Mouse (Mus musculus): ENCODE data around the gene Gipr.

Gene Gipr

DNA sequence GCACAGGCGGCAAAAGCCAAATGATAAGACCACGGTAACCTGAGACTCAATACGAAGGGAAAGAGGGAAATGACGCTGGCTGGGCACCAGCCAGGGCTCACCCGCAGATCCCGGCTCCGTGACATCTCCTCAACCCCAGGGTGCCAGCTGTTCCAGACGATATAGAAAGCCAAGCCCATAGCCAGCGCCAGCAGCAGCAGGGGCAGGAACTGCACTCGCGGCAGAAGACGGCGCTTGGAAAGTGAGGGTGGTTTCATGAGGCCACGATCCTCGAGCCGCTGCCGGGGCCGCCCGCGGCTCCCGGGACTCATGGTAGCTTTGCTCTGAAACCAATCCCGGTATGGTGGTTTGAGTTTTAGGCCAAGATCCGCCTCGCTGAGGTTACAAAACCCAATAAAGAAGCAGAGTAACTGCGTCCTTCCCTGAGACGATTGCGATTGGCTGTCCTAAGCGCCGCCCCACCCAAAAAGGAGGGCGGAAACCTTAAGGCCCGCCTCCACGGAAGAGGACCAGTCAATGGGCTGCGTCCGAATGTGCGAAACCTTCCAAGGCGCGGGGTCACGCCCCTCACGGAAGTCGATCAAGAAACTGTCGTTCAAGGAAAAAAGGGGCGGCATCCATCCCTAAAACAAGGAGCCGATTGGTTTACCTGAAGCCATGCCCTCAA lies 16.9 kb downstream of the Gipr start, which contains the start of gene Qpctl:
Qpctl (minus strand) TSS at position 417 of the 667 bp plus-strand sequence.
- peak; percentile 100 for DNase-seq (ENCODE audit: inconsistent ontology term)

DNA sequence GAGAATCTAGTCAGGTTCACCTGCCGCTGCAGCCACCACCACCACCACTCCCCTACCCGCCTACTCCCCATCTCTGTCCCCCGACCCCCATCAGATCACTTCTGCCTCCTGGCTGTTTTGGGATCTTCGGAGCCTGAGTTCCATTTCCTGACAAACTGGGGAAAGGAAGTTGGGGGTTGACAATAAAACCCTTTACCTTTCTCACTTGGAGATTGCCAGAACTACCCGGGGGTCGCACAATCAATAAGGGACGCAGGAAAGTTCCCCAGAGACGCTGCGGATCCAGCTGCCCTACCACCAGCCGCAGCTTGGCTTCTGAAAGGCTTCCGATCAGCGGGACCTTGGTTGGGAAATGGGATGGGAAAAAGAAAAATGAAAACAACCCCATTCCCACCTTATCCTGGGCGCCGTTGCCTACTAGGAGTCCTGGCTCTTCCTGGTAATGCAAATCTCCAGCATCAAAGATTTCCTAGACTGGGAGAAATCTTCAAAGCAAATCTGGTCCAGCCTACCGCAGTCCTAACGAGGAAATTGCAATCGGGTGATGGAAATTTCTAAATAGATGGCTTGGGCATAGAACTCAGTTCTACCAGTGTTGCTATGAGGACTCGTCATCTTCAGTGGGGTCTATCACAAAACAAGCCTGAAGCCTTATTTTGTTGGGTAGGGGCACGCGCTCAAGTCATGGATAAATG lies 17.6 kb downstream of the Gipr start:
- no peak for DNase-seq (ENCODE audit: inconsistent ontology term)

DNA sequence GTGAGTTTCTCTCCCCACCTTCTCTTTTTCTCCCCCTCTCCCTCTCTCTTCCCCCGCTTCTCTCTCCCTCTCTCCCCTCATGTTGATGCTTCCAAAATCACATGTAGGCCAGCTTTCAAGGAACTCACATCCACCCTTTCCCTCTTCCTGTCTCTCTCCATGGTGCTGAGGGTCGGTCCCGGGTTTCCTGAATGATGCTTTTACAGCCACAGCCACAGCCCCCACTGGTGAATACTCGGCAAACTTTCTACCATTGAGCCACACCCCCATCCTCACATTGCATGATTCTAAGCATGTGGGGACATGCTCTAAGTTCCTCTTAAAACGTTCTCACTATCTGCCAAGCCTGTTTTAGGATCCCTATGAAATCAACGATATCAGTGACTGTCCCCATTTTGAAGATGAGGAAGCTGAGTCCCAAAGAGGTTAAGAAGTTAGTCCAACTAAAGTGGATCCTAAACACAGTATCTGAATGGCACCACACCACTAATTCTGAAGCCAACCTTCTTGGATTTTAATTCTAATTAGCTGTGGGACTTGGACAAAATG lies 18.4 kb downstream of the Gipr start:
- DNase-seq (ENCODE audit: inconsistent ontology term), result peak; percentile 13

DNA sequence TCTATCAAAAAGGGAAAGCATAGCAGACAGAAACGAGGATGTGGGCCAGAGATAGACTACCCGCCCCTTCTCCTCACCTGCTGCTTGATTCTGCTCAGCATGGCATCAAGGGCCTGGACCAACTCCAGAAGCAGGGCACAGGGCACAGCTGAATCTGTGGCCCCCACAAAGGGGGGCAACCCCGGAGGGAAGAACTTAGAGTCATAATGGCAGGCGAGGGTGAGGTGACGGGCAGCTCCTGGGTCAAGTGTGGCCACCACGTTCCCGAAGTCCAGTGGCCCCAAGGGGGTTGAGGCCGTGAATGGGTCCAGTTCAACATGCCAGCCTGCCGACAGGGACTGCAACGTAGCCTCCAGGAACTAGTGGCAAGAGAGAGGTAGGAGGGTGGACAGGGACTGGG lies 19.1 kb downstream of the Gipr start:
- no peak for DNase-seq (ENCODE audit: inconsistent ontology term)

DNA sequence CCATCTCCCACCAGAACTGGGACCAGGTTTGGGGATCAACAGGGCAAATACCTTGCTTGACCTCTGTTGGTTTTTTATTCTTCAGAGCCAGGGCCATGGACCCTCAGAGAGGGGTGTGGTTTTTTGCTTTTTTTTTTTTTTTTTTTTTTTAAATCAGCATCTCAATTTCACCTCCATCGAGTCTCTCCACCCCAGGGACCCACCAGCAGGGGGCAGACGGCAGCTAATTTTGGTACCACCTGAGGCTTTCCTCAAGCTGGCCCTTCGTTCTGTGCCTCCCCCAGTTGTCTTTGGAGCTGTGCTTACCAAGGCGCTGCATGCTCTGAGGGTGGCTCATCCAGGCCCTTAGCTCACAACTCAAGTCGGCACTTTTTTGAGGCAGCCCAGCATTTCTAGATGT lies 28.5 kb downstream of the Gipr start:
- DNase-seq (ENCODE audit: inconsistent ontology term), result peak; percentile 59

DNA sequence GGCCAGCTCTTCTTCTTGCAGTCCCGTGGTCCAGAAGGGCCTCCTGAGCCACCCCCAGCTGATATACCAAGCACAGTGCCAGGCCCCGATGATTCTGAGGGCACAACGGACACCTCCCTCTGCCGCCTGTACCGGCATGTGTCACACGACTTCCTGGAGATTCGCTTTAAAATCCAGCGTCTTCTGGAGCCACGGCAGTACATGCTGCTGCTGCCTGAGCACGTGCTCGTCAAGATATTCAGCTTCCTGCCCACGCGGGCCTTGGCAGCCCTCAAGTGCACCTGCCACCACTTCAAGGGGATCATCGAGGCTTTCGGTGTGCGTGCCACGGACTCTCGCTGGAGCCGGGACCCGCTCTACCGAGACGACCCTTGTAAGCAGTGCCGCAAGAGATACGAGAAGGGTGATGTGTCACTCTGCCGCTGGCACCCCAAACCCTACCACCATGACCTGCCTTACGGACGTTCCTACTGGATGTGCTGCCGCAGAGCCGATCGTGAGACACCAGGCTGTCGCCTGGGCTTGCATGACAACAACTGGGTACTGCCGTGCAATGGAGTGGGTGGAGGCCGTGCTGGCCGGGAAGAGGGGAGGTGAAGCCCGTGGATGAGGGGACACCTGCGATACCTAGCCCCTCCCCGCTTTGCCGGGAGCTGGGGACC lies 29.1 kb downstream of the Gipr start:
- no peak for DNase-seq (ENCODE audit: inconsistent ontology term)

DNA sequence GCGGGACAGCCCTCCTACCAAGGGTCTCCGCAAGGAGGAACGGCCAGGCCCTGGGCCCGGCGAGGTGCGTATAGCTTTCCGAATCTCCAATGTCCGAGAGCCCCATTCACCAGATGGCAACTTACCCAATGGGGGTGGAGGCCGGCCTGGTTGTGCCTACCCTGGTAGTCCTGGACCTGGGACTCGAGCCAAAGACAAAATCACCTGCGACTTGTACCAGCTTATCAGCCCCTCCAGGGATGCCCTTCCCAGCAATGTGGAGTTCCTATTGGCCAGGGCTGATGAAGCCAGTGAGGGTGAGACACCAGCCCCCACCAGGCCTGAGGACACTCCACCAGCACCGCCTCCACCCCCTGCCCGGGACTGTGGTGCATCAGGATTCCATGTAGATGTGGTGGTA lies 29.8 kb downstream of the Gipr start:
- no peak for DNase-seq (ENCODE audit: inconsistent ontology term)

DNA sequence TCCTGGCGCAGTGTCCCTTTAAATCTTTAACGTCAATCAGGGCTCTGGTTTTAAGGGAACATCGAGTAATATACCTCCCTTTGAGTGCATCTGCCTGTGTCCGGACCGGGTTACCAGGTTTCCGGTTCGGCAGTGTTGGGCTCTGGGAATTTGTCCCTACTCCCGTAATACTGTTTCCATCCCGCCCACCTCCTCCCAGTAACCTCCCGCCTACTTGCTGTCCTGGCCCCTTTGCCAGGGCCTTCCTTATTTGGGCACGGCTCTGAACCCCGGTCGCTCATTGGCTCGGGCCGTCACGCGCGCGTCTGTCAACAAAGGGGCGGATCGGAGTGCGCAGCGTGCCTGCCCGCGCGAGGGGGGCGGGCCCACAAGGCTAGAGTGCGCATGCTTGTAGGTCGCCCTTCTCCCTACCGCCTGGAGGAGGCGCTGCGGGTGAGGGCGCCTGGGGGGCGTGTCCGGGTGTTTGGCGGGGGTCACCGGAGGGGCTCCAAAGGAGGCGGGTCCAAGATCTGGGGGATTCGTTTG lies 34.5 kb downstream of the Gipr start:
- peak; percentile 99 for DNase-seq (ENCODE audit: inconsistent ontology term)

DNA sequence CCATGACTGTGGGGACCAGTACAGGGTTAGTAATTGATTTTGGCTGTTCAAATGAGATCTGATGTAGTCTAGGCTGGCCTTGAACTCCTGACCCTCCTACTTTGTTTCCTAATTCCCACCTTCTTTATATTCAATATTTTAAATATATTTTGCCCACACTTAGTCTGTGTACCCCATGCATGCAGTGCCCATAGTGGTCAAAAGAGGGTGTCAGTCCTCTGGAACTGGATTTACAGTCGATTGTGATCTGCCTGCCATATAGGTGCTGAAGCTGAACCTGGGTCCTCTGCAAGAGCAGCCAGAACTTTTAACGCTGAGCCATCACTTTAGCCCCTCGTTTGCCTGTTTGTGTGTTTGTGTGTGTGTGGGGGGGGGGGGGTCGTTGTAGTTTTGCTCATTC lies 35.3 kb downstream of the Gipr start:
- DNase-seq (ENCODE audit: inconsistent ontology term), result no peak

DNA sequence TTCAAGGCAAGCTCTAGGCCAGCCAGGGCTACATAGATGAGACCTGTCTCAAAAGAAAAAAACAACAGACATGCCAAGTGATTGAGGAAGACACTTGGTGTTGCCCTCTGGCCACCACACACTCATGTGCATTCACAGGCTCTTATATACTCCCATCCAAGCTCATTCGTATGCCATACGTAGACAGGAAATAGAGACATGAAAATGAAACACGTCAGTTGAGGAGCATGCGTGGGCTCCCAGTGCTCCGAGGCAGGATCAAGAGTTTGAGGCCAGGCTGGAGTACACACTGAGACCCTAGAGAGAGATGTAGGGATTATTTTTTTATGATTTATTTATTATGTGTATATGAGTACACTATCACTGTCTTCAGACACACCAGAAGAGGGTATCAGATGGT lies 36.5 kb downstream of the Gipr start:
- no peak for DNase-seq (ENCODE audit: inconsistent ontology term)

DNA sequence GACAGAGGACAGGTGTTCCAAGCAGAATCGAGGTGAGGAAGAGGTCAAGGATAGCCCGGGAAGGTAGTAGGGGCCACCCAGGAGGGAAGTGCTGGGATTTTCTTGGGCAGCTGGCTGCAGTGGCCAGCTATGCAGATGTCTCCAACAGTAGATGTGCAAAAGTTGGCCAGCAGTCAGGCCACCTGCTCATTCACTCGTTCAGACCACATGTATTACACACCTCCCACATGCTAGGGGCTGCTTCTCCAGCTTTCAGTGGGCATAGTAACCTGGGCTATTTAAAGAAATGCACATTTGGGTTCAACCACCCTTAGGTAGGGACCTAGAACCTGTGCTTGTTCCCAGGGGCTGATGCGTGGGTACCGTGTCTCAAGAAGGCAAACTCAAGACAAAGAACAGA lies 38.2 kb downstream of the Gipr start:
- DNase-seq (ENCODE audit: inconsistent ontology term), result no peak

DNA sequence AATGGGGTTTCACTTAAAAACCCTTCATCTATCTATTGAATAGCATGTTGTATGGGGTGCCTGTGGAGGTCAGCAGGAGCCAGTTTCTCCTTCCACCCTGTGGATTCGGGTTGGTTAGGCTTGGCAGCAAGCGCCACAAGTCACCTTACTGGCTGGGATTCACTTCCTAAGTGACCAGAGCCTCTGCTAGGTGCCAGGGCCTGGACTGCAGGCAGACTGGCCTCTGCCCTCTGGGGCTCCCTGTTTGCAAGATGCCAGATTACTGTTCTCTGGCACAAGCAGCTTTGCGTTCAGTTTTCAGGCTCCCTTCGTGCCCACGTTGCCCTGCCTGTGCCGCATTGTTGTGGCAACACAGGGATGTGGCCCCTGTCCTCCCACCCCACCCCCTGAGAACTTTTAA lies 41.2 kb downstream of the Gipr start:
- no peak for DNase-seq (ENCODE audit: inconsistent ontology term)

DNA sequence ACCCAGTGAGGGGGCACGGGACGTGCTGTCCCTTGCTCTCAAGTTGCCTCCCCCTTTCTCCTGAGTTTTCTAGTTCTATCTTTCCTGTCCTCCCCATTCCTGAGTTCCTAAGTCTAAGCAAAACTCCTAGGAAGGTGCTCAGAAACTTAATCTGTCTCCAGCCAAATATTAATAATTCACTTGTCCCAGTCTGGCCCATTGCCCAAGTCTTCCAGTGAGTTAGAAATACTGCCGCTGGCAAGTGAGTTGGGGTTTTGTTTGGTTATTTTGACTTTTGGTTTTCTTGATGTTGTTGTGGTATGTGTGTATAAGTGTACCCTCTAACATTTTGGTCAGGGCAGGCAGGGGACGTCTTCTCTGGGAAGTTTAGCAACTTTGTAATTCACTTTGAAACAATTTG lies 44.2 kb downstream of the Gipr start:
- DNase-seq (ENCODE audit: inconsistent ontology term), result no peak

DNA sequence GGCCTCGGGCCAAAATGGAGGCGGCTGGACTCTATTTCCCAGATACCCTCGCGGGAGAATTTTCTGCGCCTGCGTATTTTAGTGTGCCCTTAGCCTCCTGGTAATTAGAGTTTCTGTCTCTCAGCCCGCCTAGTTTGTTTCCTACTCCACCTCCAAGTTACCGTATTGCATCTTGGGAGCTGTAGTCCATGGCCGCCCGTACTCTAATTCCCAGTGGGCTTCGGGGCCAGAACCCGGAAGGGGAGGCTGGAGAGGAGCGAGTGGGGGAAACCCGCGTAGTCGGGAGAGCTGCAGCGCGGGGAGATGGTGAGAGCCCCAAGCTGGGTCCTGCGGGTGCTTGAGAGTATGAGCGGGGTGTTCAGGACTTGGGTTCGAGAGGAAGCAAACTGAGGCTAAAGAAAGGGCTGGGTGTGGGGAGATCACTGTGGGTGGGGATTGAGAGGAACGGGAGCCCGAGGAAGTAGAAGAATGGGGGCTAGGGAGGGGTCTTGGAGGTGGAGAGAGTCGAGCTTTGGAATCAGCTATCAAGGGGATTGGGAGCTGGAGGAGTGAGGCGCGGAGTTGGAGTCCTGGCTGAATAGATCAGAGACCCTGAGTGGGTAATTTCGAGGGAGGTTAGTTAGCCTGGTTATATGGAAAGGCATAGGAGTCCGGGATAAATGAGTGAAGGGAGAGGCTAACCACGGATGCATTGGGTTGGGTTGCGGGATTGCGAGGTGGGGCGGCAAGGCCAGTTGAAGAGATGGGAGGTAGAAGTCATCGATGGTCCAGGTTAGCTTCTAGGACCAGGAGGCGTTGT lies 46.1 kb downstream of the Gipr start, which contains the start of gene Fbxo46:
Fbxo46 (plus strand) TSS at position 229 of the 799 bp plus-strand sequence.
- peak; percentile 97 for DNase-seq (ENCODE audit: inconsistent ontology term)

DNA sequence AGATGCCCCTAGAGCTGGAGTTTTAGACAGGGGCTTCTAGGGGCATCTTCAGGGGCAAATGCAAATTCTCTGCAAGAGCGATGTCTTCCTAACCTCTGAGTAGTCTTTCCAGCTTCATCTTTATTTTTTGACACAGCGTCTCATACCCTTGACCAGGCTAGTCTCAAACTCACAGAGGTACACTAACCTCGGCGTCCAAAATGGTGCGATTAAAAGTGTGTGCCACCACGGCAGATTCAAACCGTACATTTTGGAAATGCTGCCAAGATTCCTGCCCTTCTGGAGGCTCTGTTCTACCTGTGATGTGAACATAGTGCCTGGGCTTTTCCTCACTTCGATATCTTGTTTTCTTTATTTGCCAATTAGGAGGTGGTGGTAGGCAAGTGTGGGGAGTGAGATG lies 46.8 kb downstream of the Gipr start:
- no peak for DNase-seq (ENCODE audit: inconsistent ontology term)

DNA sequence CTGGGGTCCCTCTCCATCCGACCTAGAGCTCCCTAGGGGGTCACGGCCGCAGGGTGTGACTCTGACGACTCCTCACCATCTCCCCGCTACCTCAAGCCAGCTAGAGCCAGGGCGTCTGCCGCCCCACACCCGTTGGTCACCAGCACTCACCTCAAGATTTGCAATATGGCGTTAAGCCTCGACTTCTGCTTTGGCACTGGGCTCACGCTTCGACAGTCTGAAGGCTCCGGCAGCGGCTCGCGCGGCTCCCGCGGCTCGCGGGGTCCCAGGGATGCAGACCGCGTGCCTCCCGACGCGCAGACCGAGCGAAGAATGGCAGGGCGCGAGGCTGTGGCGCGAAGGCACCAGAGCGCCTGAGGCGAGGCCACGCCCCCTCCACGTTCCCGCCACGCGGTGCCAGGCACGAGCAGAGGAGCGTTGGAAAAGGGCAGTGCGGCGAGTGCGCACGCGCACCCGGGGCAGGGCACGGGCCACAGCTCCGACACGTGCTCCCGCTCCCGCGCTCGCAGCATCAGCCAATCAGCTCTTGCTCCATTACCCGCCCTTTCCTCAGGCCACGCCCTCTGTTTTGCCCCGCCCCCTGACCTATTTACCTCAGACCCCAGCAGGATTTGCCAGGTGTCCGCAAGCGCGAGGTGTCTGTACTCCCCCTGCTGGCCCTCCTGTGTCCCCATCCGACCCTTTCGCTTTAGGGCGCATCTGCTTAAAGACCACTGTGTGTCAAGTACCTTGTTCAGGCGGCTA lies 47.7 kb downstream of the Gipr start, which contains the start of gene Gm4969:
Gm4969 (minus strand) TSS at position 341 of the 744 bp plus-strand sequence.
- peak; percentile 69 for DNase-seq (ENCODE audit: inconsistent ontology term)

DNA sequence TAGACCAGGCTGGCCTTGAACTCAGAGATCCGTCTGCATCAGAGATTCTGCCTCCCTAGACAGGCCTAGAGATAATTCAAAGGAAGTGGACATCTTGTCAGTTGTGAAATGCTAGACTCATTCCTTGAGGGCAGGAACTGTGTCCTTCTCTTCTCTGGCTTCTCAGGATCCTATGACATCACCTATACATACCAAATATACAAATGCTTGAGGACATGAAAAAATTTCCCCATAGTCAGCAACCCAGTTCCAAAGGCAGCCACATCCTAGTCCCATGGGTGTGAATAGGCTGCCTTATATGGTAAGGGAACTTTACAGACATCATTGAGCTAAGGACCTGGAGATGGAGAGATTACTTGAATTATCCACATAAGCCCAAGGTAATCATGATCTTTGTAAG lies 56.4 kb downstream of the Gipr start:
- DNase-seq (ENCODE audit: inconsistent ontology term), result no peak

DNA sequence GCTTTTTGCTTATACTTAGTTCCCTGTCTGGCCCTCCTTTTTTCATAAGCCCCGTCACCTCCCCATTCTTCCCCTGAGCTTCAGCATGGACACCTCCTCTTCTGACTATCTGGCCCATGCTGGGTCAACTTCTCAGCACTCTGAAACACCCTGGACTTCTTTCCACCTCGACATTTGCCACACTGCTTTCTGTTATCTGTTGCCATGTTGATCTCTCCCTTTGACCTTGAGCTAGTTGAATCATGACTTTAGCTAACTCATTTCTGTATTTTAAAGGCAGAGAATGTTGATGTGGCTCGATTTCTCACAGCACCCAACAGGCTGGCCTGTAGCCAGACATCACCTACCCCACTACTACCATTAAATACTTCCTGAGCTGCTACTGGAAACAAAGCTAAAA lies 58.5 kb downstream of the Gipr start:
- DNase-seq (ENCODE audit: inconsistent ontology term), result no peak
